Mouse (Mus musculus) inflammation-experienced regulatory T-cells, adult 6 months (primary cell): ENCODE results near the gene Met. TPM values are rescaled to one million over a fixed set of nuclear protein-coding genes. Genes with fewer than 3 reads are reported as not detected.

Experiments
- ATAC-seq: one replicate; pipeline ENCODE4 v1.8.0; 2017
- polyA plus RNA-seq, 3 experiments: library from polyadenylated mRNA; unstranded; fragments of 100-300 nt; shearing (Covaris generic); gene quantifications; one replicate each; pipeline ENCODE4 v1.2.1; 2017

Gene Met
- polyA plus RNA-seq, 3 experiments from 2014 or later, result 0.11 TPM; not detected in 2

GRCm38 (mm10) chr6:17554263-17554662, 90.7 kb downstream of the Met start:
- ATAC-seq, result no peak

GRCm38 (mm10) chr6:17554757-17555156, 91.2 kb downstream of the Met start:
- no peak for ATAC-seq

- ATAC-seq, result no peak
Observed at GRCm38 (mm10) chr6:17555719-17556118, 92.1 kb downstream of the Met start.

- ATAC-seq, result no peak
Observed at GRCm38 (mm10) chr6:17559657-17560056, 96.1 kb downstream of the Met start.

- ATAC-seq, result no peak
Observed at GRCm38 (mm10) chr6:17561347-17561746, 97.7 kb downstream of the Met start.

GRCm38 (mm10) chr6:17561886-17562285, 98.3 kb downstream of the Met start:
- no peak for ATAC-seq

- no peak for ATAC-seq
Observed at GRCm38 (mm10) chr6:17562472-17563088, 99.0 kb downstream of the Met start.

- no peak for ATAC-seq
Observed at GRCm38 (mm10) chr6:17568702-17569352, 105.2 kb downstream of the Met start.

- no peak for ATAC-seq
Observed at GRCm38 (mm10) chr6:17573227-17573626, 109.6 kb downstream of the Met start.

GRCm38 (mm10) chr6:17573732-17574131, 110.1 kb downstream of the Met start:
- ATAC-seq, result no peak

GRCm38 (mm10) chr6:17578092-17578760, 114.6 kb downstream of the Met start:
- no peak for ATAC-seq

- ATAC-seq, result no peak
Observed at GRCm38 (mm10) chr6:17580349-17580748, 116.7 kb downstream of the Met start.

- no peak for ATAC-seq
Observed at GRCm38 (mm10) chr6:17583982-17584381, 120.4 kb downstream of the Met start.

GRCm38 (mm10) chr6:17589049-17589952, 125.7 kb downstream of the Met start:
- ATAC-seq, result peak; percentile 84

GRCm38 (mm10) chr6:17589953-17590627, 126.5 kb downstream of the Met start:
- ATAC-seq, result no peak

- no peak for ATAC-seq
Observed at GRCm38 (mm10) chr6:17593971-17594370, 130.4 kb downstream of the Met start.

- ATAC-seq, result no peak
Observed at GRCm38 (mm10) chr6:17595712-17596462, 132.3 kb downstream of the Met start.

- ATAC-seq, result no peak
Observed at GRCm38 (mm10) chr6:17599373-17599772, 135.8 kb downstream of the Met start.

GRCm38 (mm10) chr6:17601526-17601925, 137.9 kb downstream of the Met start:
- no peak for ATAC-seq

GRCm38 (mm10) chr6:17606915-17607314, 143.3 kb downstream of the Met start:
- ATAC-seq, result no peak

GRCm38 (mm10) chr6:17611352-17612010, 147.9 kb downstream of the Met start:
- no peak for ATAC-seq
